Mouse (Mus musculus) bone marrow macrophage, adult 2 months (primary cell): Measurements from ENCODE around the gene Lcn5. TPM values are rescaled to one million over a fixed set of nuclear protein-coding genes. Genes with fewer than 3 reads are reported as not detected.
"Not testable (repeated sequence)": the region's sequence is repeated elsewhere in the genome, so short reads cannot be mapped to it uniquely, and the experiment has no call there.

Experiments used
- H3K27ac ChIP-seq: 2 replicates; pipeline ENCODE4 v1.5.1; 2012; ENCODE audit warnings: low read depth, low read length; ENCODE audit not compliant: insufficient read depth
- H3K4me1 ChIP-seq: 2 replicates; pipeline ENCODE4 v1.6.1; 2012; ENCODE audit warnings: low read length; ENCODE audit not compliant: control insufficient read depth, insufficient read depth
- H3K4me3 ChIP-seq: 2 replicates; pipeline ENCODE4 v1.5.1; 2012; ENCODE audit warnings: mild to moderate bottlenecking, low read length, moderate library complexity; ENCODE audit not compliant: insufficient read depth
- CTCF ChIP-seq: IDR thresholded peaks from 2 replicates; pipeline ENCODE4 v1.5.1; 2012; ENCODE audit warnings: low read depth, mild to moderate bottlenecking, low read length, moderate library complexity
- POLR2A ChIP-seq: IDR thresholded peaks from 2 replicates; pipeline ENCODE4 v1.6.1; 2012; ENCODE audit warnings: mild to moderate bottlenecking, low read depth, low read length, borderline replicate concordance
- polyA plus RNA-seq: library from polyadenylated mRNA; stranded (reverse); fragments of >200 nt; gene quantifications from 2 replicates; pipeline ENCODE4 v1.2.4, GENCODE M21; 2012; ENCODE audit not compliant: missing spikeins, insufficient read depth, insufficient read length

The Lcn5 gene
- polyA plus RNA-seq, 1 experiment, result not detected

GRCm38 (mm10) chr2:25664125-25664524 lies 6.4 kb downstream of the Lcn5 start:
- Histone ChIP-seq H3K27ac (no peak overlapping the region), H3K4me1 (peaks cover 8% of the 10 kb centered on the region; the same call in 1 of the 2 replicates), H3K4me3 (no peak overlapping the region)
- TF ChIP-seq POLR2A (no peak), CTCF (no peak)

- Histone ChIP-seq H3K4me3 (no peak overlapping the region), H3K27ac (no peak overlapping the region), H3K4me1 (peaks cover 2% of the 10 kb centered on the region; the same call in 1 of the 2 replicates)
- no peak for TF ChIP-seq POLR2A
Measured at GRCm38 (mm10) chr2:25666516-25666915, 8.8 kb downstream of the Lcn5 start.

GRCm38 (mm10) chr2:25676486-25676885 lies 18.7 kb downstream of the Lcn5 start, which contains the start of gene Lcn6:
Gene Lcn6, plus strand, starts transcription at chr2:25676786.
- Histone ChIP-seq H3K27ac (no peak within 1 kb of the TSS), H3K4me3 (no peak within 1 kb of the TSS), H3K4me1 (no peaks in the 10 kb centered on the region)
- TF ChIP-seq POLR2A, result no peak
- TF ChIP-seq CTCF, result no peak

- no peak for TF ChIP-seq POLR2A
- no peak for TF ChIP-seq CTCF
Measured at GRCm38 (mm10) chr2:25679559-25679958, 21.8 kb downstream of the Lcn5 start.

GRCm38 (mm10) chr2:25682426-25682825 lies 24.7 kb downstream of the Lcn5 start, which contains the start of gene Lcn10:
Gene Lcn10, plus strand, starts transcription at chr2:25682726.
- H3K4me3 ChIP-seq, result no peak within 1 kb of the TSS

More at GRCm38 (mm10) chr2:25679559-25679958, 21.8 kb downstream of the Lcn5 start:
- no peak overlapping the region for H3K27ac ChIP-seq
- no peak overlapping the region for H3K4me3 ChIP-seq
- no peaks in the 10 kb centered on the region for H3K4me1 ChIP-seq

GRCm38 (mm10) chr2:25686941-25687340 lies 29.2 kb downstream of the Lcn5 start:
- TF ChIP-seq POLR2A (no peak), CTCF (no peak)
- Histone ChIP-seq H3K4me1 (no peaks in the 10 kb centered on the region), H3K4me3 (no peak overlapping the region), H3K27ac (no peak overlapping the region)

More at GRCm38 (mm10) chr2:25682426-25682825, 24.7 kb downstream of the Lcn5 start, which contains the start of gene Lcn10:
- Histone ChIP-seq H3K27ac (no peak within 1 kb of the TSS), H3K4me1 (no peaks in the 10 kb centered on the region)
- TF ChIP-seq CTCF (no peak), POLR2A (no peak)

GRCm38 (mm10) chr2:25694605-25695004 lies 36.9 kb downstream of the Lcn5 start:
- H3K4me3 ChIP-seq, result no peak overlapping the region
- no peak for TF ChIP-seq POLR2A
- TF ChIP-seq CTCF, result peak; percentile 31
- no peak overlapping the region for H3K27ac ChIP-seq
- H3K4me1 ChIP-seq, result no peaks in the 10 kb centered on the region

- no peak for TF ChIP-seq POLR2A
- no peak for TF ChIP-seq CTCF
- Histone ChIP-seq H3K4me1 (no peaks in the 10 kb centered on the region), H3K27ac (no peak overlapping the region), H3K4me3 (no peak overlapping the region)
Measured at GRCm38 (mm10) chr2:25696951-25697350, 39.2 kb downstream of the Lcn5 start.

- TF ChIP-seq POLR2A (no peak), CTCF (no peak)
- H3K4me3 ChIP-seq, result no peak overlapping the region
- H3K4me1 ChIP-seq, result no peaks in the 10 kb centered on the region
- no peak overlapping the region for H3K27ac ChIP-seq
Measured at GRCm38 (mm10) chr2:25698696-25699095, 40.9 kb downstream of the Lcn5 start.

- H3K4me3 ChIP-seq, H3K4me1 ChIP-seq, H3K27ac ChIP-seq: not testable (repeated sequence)
Measured at GRCm38 (mm10) chr2:25699743-25700142, 42.0 kb downstream of the Lcn5 start, which contains the start of gene Obp2a. Gene Obp2a, plus strand, starts transcription at chr2:25700043.

GRCm38 (mm10) chr2:25701001-25701400 lies 43.2 kb downstream of the Lcn5 start:
- H3K27ac ChIP-seq, result no peak overlapping the region
- H3K4me1 ChIP-seq, result no peaks in the 10 kb centered on the region
- H3K4me3 ChIP-seq, result no peak overlapping the region
- TF ChIP-seq CTCF, result no peak
- TF ChIP-seq POLR2A, result no peak
